Mouse (Mus musculus): ENCODE measurements around the gene Map3k14.

DNA sequence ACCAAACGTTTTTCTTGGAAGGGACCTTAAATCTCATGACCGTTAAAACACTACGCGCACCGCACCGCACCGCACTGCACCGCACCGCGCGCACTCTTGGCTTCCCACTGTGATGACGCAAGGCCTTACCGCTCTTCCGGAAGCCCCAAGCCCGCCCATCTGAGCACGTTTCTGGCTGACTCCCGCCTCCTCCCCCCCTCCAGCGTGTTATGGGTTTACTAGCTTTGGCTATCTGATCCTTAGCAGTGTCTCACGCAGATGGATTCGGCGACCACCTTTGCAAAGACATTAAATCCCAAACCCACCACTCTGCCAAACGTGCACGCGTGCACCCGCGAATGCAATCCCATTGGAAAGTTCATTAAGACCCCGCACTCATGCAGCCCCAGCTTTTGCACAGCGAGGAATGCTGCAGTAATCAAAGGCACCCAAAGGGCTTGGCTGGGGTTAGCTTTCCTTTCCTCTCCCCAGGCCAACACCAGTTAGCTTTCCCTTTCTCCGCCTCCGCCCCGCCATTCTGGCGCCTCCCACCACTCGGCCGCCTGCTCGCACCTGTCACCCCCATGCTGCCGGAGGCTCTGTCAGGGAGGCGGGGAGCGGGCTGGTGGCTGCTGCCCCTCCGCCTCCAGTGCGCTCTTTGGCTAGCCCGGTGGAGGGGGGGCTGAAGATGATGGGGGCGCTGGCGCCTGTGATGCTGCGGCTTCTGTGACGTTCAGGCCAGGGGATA is 49.3 kb downstream of the Map3k14 start, which contains the start of gene Spata32:
- TF ChIP-seq POLR2A (IDR thresholded peaks at IDR 0.05; ENCODE audit: extremely low read depth, insufficient read depth, low read length) (no peak), CTCF (IDR thresholded peaks at IDR 0.05; ENCODE audit: low read depth, low read length) (no peak)

All from liver, adult 2 months (tissue).